ENCODE assay signal across 9 mouse cellular contexts in the genomic region with DNA sequence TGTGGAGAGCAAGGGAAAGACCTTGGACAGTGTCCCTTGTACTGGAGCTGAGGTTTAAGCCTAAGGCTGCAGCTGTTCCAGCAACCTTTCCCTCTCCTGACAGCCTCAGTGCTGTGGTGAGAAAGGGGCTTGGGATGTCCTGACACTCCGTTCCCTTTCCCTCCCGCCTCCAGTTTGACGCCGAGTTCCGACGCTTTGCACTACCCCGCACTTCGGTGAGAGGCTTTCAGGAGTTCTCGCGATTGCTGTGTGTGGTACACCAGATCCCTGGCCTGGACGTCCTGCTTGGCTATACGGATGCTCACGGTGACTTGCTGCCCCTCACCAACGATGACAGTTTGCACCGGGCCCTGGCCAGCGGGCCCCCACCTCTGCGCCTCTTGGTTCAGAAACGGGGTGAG. TPM values are rescaled to one million over a fixed set of nuclear protein-coding genes. Genes with fewer than 3 reads are reported as not detected.
DNase-seq lines count a peak whose midpoint lies in the region; ATAC-seq and TF ChIP-seq lines count a peak whose summit lies in the region.
"Had no signal": no experiment of that assay in that cellular context is flagged by ENCODE, and none has a peak within 500 bp of the region (broad histone marks: within the 10 kb centered on the region; RNA-seq: fewer than 3 reads in every experiment).

No protein-coding gene starts in this region.

- no peak for DNase-seq in heart, embryonic 10.5 days (ENCODE audit: low spot score)
- DNase-seq in heart, postnatal 25 days (ENCODE audit: low spot score), result no peak
- DNase-seq in embryonic facial prominence, embryonic 11.5 days (ENCODE audit: low spot score), result no peak
- DNase-seq in limb, embryonic 11.5 days (ENCODE audit: low spot score), result no peak
- DNase-seq in ovary, adult 18-20 months (ENCODE audit: low spot score), result no peak
- no peak for DNase-seq in adrenal gland, adult 8-10 months

- ATAC-seq in embryonic facial prominence, embryonic 11.5 days (replicated peaks; ENCODE audit: insufficient number of reproducible peaks, low FRiP score, low TSS enrichment, low read depth), result peak; percentile 4
- ATAC-seq in limb, embryonic 11.5 days (ENCODE audit: insufficient number of reproducible peaks, low FRiP score, low TSS enrichment, low read depth), result no peak
- ATAC-seq in stomach, embryonic 15.5 days (ENCODE audit: insufficient read depth, low FRiP score, low read depth), result no peak

- WGBS in heart, embryonic 10.5 days, result 43% methylated on average over 18 of the region's 18 CpGs
- WGBS in embryonic facial prominence, embryonic 11.5 days, result 43% methylated on average over 18 of the region's 18 CpGs
- WGBS in limb, embryonic 11.5 days, result 44% methylated on average over 18 of the region's 18 CpGs
- WGBS in stomach, embryonic 15.5 days, result 39% methylated on average over 18 of the region's 18 CpGs

- TF ChIP-seq CTCF in ES-Bruce4 (IDR thresholded peaks at IDR 0.05; ENCODE audit: low read depth, low read length), result no peak

- H3K9me3 ChIP-seq in heart, embryonic 10.5 days, result no peaks in the 10 kb centered on the region
- H3K9me3 ChIP-seq in ES-Bruce4 (replicated peaks; ENCODE audit: control insufficient read depth, insufficient read depth, low read length, poor library complexity, severe bottlenecking), result no peaks in the 10 kb centered on the region
- H3K9me3 ChIP-seq in embryonic facial prominence, embryonic 11.5 days (replicated peaks; ENCODE audit: control insufficient read depth, low read length), result no peaks in the 10 kb centered on the region
- no peaks in the 10 kb centered on the region for H3K9me3 ChIP-seq in limb, embryonic 11.5 days (ENCODE audit: control insufficient read depth, low read length)
- no peaks in the 10 kb centered on the region for H3K9me3 ChIP-seq in stomach, embryonic 15.5 days

- TF ChIP-seq EP300 in ES-Bruce4 (IDR thresholded peaks at IDR 0.05; ENCODE audit: insufficient read depth, low read depth, low read length), result no peak

- peaks cover 35% of the 10 kb centered on the region for H3K4me1 ChIP-seq in heart, embryonic 10.5 days
- no peaks in the 10 kb centered on the region for H3K4me1 ChIP-seq in ES-Bruce4 (ENCODE audit: control insufficient read depth, insufficient read depth, low read length)
- peaks cover 12% of the 10 kb centered on the region for H3K4me1 ChIP-seq in embryonic facial prominence, embryonic 11.5 days (ENCODE audit: control insufficient read depth, insufficient read depth, low read length)
- peaks cover 15% of the 10 kb centered on the region for H3K4me1 ChIP-seq in limb, embryonic 11.5 days (ENCODE audit: control insufficient read depth, insufficient read depth, low read length)
- peaks cover 20% of the 10 kb centered on the region for H3K4me1 ChIP-seq in stomach, embryonic 15.5 days

- intact Hi-C loops in heart, postnatal 25 days (cut with DNase I), result no loop called here

- H3K9ac ChIP-seq in ES-Bruce4 (ENCODE audit: low read depth, poor library complexity, severe bottlenecking), result peak overlapping the region; percentile 64
- peak overlapping the region; percentile 46; the same call in 1 of the 2 replicates for H3K9ac ChIP-seq in embryonic facial prominence, embryonic 11.5 days (replicated peaks; ENCODE audit: low read length)
- peak overlapping the region; percentile 39 for H3K9ac ChIP-seq in limb, embryonic 11.5 days (ENCODE audit: low read length)
- peak overlapping the region; percentile 5 for H3K9ac ChIP-seq in stomach, embryonic 15.5 days

- peak overlapping the region; percentile 81 for H3K4me3 ChIP-seq in heart, embryonic 10.5 days
- peak overlapping the region; percentile 65 for H3K4me3 ChIP-seq in ES-Bruce4 (ENCODE audit: low read depth, low read length)
- peak overlapping the region; percentile 57 for H3K4me3 ChIP-seq in embryonic facial prominence, embryonic 11.5 days (ENCODE audit: low read depth, low read length)
- peak overlapping the region; percentile 46 for H3K4me3 ChIP-seq in limb, embryonic 11.5 days (ENCODE audit: low read depth, low read length)
- peak overlapping the region; percentile 80 for H3K4me3 ChIP-seq in stomach, embryonic 15.5 days (replicated peaks)

- no peaks in the 10 kb centered on the region for H3K27me3 ChIP-seq in heart, embryonic 10.5 days (ENCODE audit: insufficient read depth, poor library complexity, severe bottlenecking)
- no peaks in the 10 kb centered on the region for H3K27me3 ChIP-seq in ES-Bruce4 (ENCODE audit: control insufficient read depth, insufficient read depth, low read length, poor library complexity, severe bottlenecking)
- no peaks in the 10 kb centered on the region for H3K27me3 ChIP-seq in embryonic facial prominence, embryonic 11.5 days (ENCODE audit: control insufficient read depth, insufficient read depth, low read length)
- no peaks in the 10 kb centered on the region for H3K27me3 ChIP-seq in limb, embryonic 11.5 days (ENCODE audit: control insufficient read depth, insufficient read depth, low read length)
- no peaks in the 10 kb centered on the region for H3K27me3 ChIP-seq in stomach, embryonic 15.5 days (replicated peaks)

- H3K4me2 ChIP-seq in embryonic facial prominence, embryonic 11.5 days (ENCODE audit: low read depth, low read length), result peak overlapping the region; percentile 87
- H3K4me2 ChIP-seq in limb, embryonic 11.5 days (ENCODE audit: low read depth, severe bottlenecking), result peak overlapping the region; percentile 70
- H3K4me2 ChIP-seq in stomach, embryonic 15.5 days, result peak overlapping the region; percentile 93

- H3K36me3 ChIP-seq in heart, embryonic 10.5 days, result peaks cover 45% of the 10 kb centered on the region
- peaks cover 17% of the 10 kb centered on the region for H3K36me3 ChIP-seq in ES-Bruce4 (ENCODE audit: control insufficient read depth, insufficient read depth, low read length, poor library complexity, severe bottlenecking)
- H3K36me3 ChIP-seq in embryonic facial prominence, embryonic 11.5 days (replicated peaks; ENCODE audit: control insufficient read depth, insufficient read depth, low read depth, low read length), result peaks cover 3% of the 10 kb centered on the region
- peaks cover 10% of the 10 kb centered on the region for H3K36me3 ChIP-seq in limb, embryonic 11.5 days (ENCODE audit: control insufficient read depth, insufficient read depth, low read length)
- H3K36me3 ChIP-seq in stomach, embryonic 15.5 days, result peaks cover 14% of the 10 kb centered on the region; the same call in 1 of the 2 replicates

- no peak for TF ChIP-seq POLR2A in ES-Bruce4 (IDR thresholded peaks at IDR 0.05; ENCODE audit: insufficient read depth, low read length)

- peak overlapping the region; percentile 85; the same call in 1 of the 2 replicates for H3K27ac ChIP-seq in heart, embryonic 10.5 days
- H3K27ac ChIP-seq in ES-Bruce4 (ENCODE audit: insufficient read depth, low read length), result no peak overlapping the region
- H3K27ac ChIP-seq in embryonic facial prominence, embryonic 11.5 days (replicated peaks; ENCODE audit: low read depth, low read length), result no peak overlapping the region
- H3K27ac ChIP-seq in limb, embryonic 11.5 days (replicated peaks; ENCODE audit: low read depth, low read length), result no peak overlapping the region; the same call in 1 of the 2 replicates
- peak overlapping the region; percentile 96; the same call in 1 of the 2 replicates for H3K27ac ChIP-seq in stomach, embryonic 15.5 days

RNA-seq across cellular contexts. Expression of a gene that starts 1.1 kb away (rescaled TPM):
- 12.8 and 14.1 TPM in 2 replicates for polyA plus RNA-seq in heart, embryonic 10.5 days (2016; fragmentation: Nextera tagmentation; extraction: Ambion mirVana)
- 1 to 10 TPM; 8.4 to 9.1 TPM for total RNA-seq in heart, postnatal 25 days (2021)
- 10.4 and 10.9 TPM in 2 replicates for polyA plus RNA-seq in ES-Bruce4 (2011; ENCODE audit: insufficient read depth, insufficient read length, low read depth, missing spikeins)
- polyA plus RNA-seq in embryonic facial prominence, embryonic 11.5 days (2014; fragmentation: Nextera tagmentation; extraction: Ambion mirVana), result 13.2 and 16.3 TPM in 2 replicates
- polyA plus RNA-seq in limb, embryonic 11.5 days (2014; fragmentation: Nextera tagmentation; extraction: Ambion mirVana), result 14.6 TPM in 2 replicates
- polyA plus RNA-seq in stomach, embryonic 15.5 days (2015; fragmentation: Nextera tagmentation; extraction: Ambion mirVana), result 14.9 and 15.0 TPM in 2 replicates
- total RNA-seq in adrenal gland, adult 8-10 months (2022), result 10 to 100 TPM; 10.7 to 14.2 (median 12.8) TPM

RNA-seq across cellular contexts. Expression of a gene that starts 1.1 kb away (rescaled TPM):
- 46.6 and 52.9 TPM in 2 replicates for polyA plus RNA-seq in heart, embryonic 10.5 days (2016; fragmentation: Nextera tagmentation; extraction: Ambion mirVana)
- total RNA-seq in heart, postnatal 25 days (2021), result 10 to 100 TPM; 11.1 to 13.7 TPM
- 30.1 and 36.7 TPM in 2 replicates for polyA plus RNA-seq in ES-Bruce4 (2011; ENCODE audit: insufficient read depth, insufficient read length, low read depth, missing spikeins)
- polyA plus RNA-seq in embryonic facial prominence, embryonic 11.5 days (2014; fragmentation: Nextera tagmentation; extraction: Ambion mirVana), result 53.8 and 56.5 TPM in 2 replicates
- 68.9 and 71.5 TPM in 2 replicates for polyA plus RNA-seq in limb, embryonic 11.5 days (2014; fragmentation: Nextera tagmentation; extraction: Ambion mirVana)
- polyA plus RNA-seq in stomach, embryonic 15.5 days (2015; fragmentation: Nextera tagmentation; extraction: Ambion mirVana), result 45.0 and 52.8 TPM in 2 replicates
- total RNA-seq in adrenal gland, adult 8-10 months (2022), result 10 to 100 TPM; 22.3 to 37.1 (median 29.5) TPM

RNA-seq across cellular contexts. Expression of a gene that starts 5.5 kb away (rescaled TPM):
- polyA plus RNA-seq in heart, embryonic 10.5 days (2016; fragmentation: Nextera tagmentation; extraction: Ambion mirVana), result not detected in 2 replicates
- total RNA-seq in heart, postnatal 25 days (2021), result not detected
- polyA plus RNA-seq in ES-Bruce4 (2011; ENCODE audit: insufficient read depth, insufficient read length, low read depth, missing spikeins), result not detected in 2 replicates
- 0.50 TPM in 1 of 2 replicates, not detected in the other for polyA plus RNA-seq in embryonic facial prominence, embryonic 11.5 days (2014; fragmentation: Nextera tagmentation; extraction: Ambion mirVana)
- 0.12 TPM in 1 of 2 replicates, not detected in the other for polyA plus RNA-seq in limb, embryonic 11.5 days (2014; fragmentation: Nextera tagmentation; extraction: Ambion mirVana)
- polyA plus RNA-seq in stomach, embryonic 15.5 days (2015; fragmentation: Nextera tagmentation; extraction: Ambion mirVana), result 0.19 TPM in 1 of 2 replicates, not detected in the other
- total RNA-seq in adrenal gland, adult 8-10 months (2022), result not detected
- total RNA-seq: neutrophil, adult 5-6 weeks had no signal

RNA-seq across cellular contexts. Expression of a gene that starts 6.0 kb away (rescaled TPM):
- 18.7 and 28.8 TPM in 2 replicates for polyA plus RNA-seq in heart, embryonic 10.5 days (2016; fragmentation: Nextera tagmentation; extraction: Ambion mirVana)
- 1 to 10 TPM; 2.0 to 2.4 TPM for total RNA-seq in heart, postnatal 25 days (2021)
- polyA plus RNA-seq in ES-Bruce4 (2011; ENCODE audit: insufficient read depth, insufficient read length, low read depth, missing spikeins), result 18.6 and 20.1 TPM in 2 replicates
- polyA plus RNA-seq in embryonic facial prominence, embryonic 11.5 days (2014; fragmentation: Nextera tagmentation; extraction: Ambion mirVana), result 31.2 and 36.7 TPM in 2 replicates
- 42.3 and 44.3 TPM in 2 replicates for polyA plus RNA-seq in limb, embryonic 11.5 days (2014; fragmentation: Nextera tagmentation; extraction: Ambion mirVana)
- 18.0 and 18.1 TPM in 2 replicates for polyA plus RNA-seq in stomach, embryonic 15.5 days (2015; fragmentation: Nextera tagmentation; extraction: Ambion mirVana)
- total RNA-seq in adrenal gland, adult 8-10 months (2022), result 1 to 10 TPM; 4.6 to 8.1 (median 5.8) TPM

RNA-seq across cellular contexts. Expression of a gene that starts 15.9 kb away (rescaled TPM):
- polyA plus RNA-seq in heart, embryonic 10.5 days (2016; fragmentation: Nextera tagmentation; extraction: Ambion mirVana), result 0.31 and 0.63 TPM in 2 replicates
- total RNA-seq in heart, postnatal 25 days (2021), result under 1 TPM; 0.18 to 0.20 TPM
- 4.7 and 5.6 TPM in 2 replicates for polyA plus RNA-seq in ES-Bruce4 (2011; ENCODE audit: insufficient read depth, insufficient read length, low read depth, missing spikeins)
- polyA plus RNA-seq in embryonic facial prominence, embryonic 11.5 days (2014; fragmentation: Nextera tagmentation; extraction: Ambion mirVana), result 0.88 and 1.8 TPM in 2 replicates
- polyA plus RNA-seq in limb, embryonic 11.5 days (2014; fragmentation: Nextera tagmentation; extraction: Ambion mirVana), result 0.45 and 0.73 TPM in 2 replicates
- 1.2 and 1.4 TPM in 2 replicates for polyA plus RNA-seq in stomach, embryonic 15.5 days (2015; fragmentation: Nextera tagmentation; extraction: Ambion mirVana)
- 1 to 10 TPM; 2.1 to 3.9 (median 3.1) TPM for total RNA-seq in adrenal gland, adult 8-10 months (2022)

Comparison
In these comparisons a context has a peak if more than half of its experiments do, and no peak if none do; other contexts are left out.
1. H3K27ac ChIP-seq: peak in heart, embryonic 10.5 days (single experiment) and stomach, embryonic 15.5 days (single experiment); none in ES-Bruce4 (single experiment), embryonic facial prominence, embryonic 11.5 days (single experiment) and limb, embryonic 11.5 days (single experiment).
2. H3K9ac ChIP-seq: peak in every context shown above with its lines; median percentile 64 in ES-Bruce4; 46 in embryonic facial prominence, embryonic 11.5 days; 39 in limb, embryonic 11.5 days; 5 in stomach, embryonic 15.5 days.
3. Peak in every context shown above with its lines, with median percentiles within 50 percentile points of each other: H3K4me3 ChIP-seq and H3K4me2 ChIP-seq.